Mouse (Mus musculus) regulatory T cell (primary cell): Measurements from ENCODE around the gene Hsf5.

Experiments used
- in situ Hi-C: fragments of 300-600 bp; cut with MboI, MseI; formaldehyde crosslinking; loops from one replicate; pipeline ENCODE4 v1.15.1; 2025; ENCODE audit warnings: high pct_unique_total_duplicates

Gene Hsf5

DNA sequence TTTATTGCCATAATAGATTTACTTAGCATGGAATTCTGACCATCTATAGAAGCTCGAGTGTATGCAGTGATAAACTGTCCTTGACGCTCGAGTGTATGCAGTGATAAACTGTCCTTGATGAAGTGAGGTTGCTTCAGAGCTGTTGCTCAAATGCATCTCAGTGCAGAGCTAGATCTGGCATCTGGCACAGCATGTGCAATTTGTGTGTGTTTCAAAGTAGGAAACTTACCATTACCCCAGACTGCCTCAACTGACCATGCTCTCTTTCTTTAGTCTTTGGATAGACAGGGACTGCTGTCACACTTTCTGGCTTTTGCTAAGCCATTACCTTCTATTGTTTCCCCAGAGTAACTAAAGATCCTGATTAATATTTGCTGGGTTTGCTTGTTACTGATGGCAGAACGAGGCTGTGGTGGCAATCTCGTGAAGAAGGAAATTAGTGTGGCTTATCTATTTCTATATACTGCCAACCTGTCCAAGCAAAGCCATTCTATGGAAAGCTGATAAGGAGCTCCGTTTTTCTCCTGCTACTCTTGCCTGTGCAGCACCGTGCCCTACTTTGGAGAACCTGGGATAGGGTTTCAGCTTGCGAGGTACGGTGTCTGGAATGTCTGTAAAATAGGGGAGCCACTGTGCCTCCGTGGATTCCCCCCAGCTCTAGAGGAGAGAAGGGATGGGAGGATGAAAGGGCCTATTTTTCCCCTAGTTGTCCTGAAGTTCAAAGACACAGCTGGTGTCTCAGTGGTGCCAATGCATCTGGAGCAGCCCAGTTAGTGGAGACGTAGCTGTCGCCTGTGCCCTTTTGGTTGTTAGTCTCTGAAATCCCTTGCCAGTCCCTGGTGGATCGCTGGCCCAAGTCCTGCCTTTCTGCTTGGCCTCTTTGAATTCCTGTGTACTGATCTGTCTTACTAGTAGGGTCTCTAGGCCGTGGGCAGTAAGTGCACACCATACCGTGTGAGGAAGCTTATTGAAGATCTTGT, 70.6 kb downstream of the Hsf5 start:
- in situ Hi-C loops: no loop called here

DNA sequence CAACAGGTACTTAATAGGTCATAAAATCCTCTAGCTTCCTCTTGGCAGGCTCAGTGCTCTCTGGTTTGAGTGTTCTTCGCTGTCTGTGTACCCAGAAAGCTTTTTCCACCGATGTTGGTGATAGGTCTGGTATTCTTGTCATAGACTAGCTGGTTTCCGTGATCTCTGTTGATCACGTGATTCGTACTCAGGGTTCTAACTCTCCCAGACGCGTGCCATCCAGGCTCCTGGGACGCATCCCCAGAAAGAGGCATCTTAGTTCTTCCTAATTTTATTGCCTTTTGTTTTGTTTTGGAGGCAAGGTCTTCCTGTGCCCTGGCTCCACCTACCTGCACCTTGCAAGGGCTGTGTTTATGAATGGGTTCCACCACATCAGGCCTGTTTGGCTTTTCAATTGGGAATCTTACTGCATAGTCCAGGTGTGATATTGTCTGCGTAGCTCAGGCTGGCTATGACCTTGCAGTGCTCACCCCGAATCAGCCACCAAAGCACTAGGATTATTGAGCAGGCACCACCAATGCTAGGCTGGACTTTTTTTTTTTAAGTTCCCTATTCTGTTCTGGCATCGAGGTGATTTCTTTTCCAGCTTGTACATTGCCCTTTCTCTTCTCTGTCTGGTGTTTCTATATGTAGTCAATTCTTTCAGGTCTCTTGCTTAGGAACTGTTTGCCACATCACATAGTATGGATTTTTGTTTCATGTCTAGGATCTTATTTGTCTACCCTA, 71.7 kb downstream of the Hsf5 start:
- in situ Hi-C loops: no loop called here

DNA sequence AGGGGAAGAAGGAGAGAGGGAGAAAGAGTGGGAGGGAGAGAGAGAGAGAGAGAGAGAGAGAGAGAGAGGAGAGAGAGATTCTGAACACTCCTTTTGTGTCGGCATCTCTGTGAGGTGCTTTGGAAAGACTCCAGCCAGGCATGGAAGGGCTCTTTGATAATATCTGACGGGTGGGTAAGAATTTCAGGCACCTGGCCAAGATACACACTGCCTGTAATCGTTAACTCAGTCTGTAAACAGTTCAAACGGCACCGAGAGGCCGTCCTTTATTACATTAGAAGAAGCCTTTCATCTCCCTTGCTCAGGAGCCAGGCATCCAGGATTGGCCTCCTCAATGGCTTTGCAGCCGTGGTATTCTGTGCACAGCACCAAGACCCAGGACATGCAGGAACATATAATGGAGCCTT, 72.4 kb downstream of the Hsf5 start:
- in situ Hi-C loops: no loop called here

DNA sequence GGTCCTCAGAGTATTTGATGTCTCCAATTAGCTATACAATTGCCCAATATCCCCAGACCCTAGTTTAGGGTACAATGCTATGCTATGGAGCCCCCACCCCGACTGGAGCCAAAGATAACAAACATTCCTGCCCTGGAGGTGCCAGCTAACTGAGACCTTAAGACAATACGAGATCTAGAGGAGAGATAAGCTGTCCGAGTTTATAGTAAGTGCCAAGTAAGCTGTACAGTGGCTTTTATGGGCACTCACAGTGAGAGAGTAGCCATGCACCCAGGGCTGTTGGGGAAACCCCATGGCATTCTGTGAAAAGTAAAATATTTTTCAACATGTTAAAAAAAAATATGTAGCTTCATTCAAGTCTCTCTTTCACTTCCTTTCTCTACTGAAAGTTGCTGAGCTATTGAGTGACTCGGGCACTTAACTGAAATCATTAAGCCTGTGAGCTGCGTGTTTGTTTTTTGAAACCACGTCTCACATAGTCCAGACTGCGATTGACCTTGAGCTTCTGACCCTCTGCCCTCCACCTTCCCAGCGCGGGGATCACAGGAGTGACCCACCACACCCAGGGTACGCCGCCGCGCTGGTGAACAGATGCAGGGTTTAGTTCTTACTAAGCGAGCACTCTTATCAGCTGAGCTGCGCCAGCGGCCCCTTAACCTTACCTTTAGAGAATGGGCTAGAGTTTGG, 73.2 kb downstream of the Hsf5 start:
- in situ Hi-C loops: no loop called here

DNA sequence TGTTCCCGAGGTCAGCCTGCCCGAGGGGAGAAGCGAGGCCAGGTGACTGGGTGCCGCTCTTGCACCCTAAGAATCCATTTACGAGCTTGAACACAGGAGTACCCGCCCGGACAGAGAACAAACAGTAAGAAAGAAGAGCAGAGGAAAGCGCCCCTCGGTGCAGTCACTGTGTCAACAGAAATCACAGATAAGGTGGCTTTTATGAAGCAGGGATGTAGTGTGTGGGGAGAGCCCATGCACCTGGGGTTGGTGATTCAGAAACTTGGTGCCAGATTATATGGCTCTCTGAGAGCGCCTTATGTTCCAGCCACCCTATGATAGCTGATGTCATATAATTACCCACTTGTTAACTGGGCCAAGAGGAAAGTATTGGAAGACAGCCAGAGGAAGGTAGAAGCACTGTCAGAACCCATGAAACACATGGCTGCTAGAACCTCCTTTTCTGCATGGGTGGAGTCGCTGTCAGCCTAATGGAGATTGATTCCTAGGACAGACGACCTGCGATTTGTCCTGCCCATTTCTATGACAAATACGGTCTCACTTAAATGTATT, 80.2 kb downstream of the Hsf5 start:
- in situ Hi-C loops: no loop called here

DNA sequence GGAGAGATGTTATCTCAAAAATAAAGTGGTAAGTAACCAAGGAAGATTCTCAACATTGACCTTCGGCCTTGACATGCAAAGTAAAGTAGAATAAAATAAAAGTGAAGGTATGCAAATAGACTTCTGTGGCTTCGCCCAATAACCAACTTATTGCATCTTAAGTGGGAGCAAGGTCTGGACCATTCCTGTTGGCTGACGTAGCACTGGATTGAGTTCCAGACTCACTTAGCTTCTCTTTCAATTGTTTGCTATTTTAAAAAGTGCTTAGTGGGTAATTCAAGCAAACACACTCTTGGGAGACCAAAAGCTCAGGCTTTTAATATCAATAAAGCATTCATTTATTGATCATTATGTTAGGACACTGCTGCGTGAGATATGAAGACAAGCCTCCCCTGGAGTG, 81.2 kb downstream of the Hsf5 start:
- in situ Hi-C loops: no loop called here

DNA sequence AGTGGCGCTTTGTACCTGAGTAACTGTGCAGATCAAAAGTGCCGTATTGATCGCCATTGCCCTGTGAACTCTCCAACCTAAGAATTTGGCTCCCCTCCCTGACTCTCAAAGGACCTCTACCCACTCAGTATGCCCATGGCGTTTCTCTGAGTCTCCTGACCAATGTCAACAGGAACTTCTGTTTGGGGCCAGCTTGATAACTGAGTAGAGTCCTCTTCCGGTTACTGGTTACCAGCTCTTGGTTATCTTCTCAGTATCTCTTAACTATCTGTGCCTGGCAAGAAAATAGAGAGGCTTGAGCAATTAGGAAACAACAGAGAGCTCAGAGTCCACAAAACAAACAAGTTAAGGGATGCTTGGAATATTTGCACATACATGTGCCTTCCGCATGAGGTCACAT, 84.1 kb downstream of the Hsf5 start:
- in situ Hi-C loops: no loop called here

DNA sequence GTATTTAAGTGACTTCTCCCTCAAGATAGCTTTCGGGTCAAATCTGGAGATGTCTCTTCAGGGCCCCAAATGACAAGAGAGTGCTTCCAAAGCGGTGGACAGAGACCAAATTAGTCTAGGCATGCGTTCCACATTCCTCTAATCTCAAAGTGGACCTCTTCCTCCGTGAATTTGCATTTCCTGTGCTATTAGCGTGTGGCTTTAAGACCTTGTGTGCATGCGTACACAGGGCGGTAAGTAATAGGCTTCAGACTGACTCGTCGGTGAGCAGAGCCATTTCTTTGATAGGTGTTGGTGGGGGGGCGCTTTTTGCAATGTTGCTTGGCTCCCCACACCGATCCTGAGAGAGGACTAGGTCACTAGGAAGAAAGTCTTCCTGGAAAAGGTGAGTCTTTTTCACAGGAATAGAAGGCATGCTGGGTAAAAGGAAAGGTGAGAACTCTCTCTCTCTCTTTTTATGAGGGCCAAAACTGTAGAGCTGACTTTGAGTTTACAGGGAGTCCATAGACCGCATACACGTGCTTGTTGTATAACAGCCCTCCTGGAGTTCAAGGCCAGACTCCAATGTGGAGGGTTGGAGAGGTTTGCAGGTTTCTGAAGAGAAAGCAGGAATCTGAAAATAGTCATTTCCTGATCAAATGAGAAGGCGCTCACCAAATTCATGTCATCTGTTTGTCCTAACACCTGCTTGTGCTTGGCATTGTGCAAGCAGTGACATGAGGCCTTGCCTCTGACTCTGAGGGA, 85.1 kb downstream of the Hsf5 start:
- in situ Hi-C loops: no loop called here

DNA sequence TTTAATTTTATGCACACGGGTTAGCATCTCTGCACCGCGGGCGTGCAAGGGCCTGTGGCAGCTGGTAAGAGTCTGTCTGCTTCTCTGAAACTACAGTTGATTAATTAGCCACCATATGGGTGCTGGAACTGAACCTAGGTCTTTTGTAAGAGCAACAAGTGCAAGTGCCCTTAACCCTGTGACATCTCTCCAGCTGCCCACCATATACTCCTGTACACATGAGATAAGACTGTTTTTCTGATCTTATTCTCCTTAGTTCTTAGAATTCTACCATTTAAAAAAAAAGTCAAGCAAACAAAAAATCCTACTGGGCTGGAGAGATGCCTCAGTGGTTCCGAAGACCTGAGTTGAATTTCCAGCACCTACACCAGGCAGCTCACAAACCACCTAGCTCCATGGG, 86.7 kb downstream of the Hsf5 start:
- in situ Hi-C loops: no loop called here

DNA sequence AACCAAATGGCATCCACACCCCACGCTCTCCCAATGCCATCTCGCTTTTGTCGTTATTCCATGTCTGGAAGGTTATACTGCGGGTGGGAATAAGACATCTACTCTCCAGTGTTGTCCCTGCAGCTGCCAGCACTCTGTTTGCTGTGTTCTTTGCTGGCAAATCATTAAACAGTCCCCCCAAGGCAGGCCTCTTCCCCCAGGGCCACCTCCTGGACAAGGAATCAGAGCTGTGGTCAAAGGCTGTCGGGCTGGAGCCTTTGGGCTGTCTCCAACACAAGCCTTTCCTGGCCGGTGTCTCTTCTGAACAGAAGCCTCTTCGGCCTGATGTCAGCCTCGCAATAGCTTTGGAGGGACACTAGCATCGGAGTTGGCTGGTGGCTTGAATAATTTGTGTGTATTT, 87.3 kb downstream of the Hsf5 start:
- in situ Hi-C loops: no loop called here

DNA sequence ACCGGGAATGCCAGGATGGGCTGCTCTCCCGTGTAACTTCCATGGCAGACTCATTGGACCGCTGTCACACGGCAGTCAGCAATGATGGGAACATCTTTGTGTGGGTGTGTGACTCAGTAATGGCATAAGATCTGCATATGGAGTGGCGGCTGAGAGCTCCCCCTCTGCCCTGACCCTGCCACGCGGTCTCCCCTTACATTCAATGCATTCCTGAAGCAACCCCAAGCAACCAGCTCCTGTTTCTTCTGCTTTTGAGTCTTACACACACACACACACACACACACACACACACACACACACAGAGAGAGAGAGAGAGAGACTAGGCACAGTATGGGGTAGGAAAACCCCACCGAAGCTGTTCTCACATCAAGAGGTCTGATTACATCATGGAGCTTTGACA, 90.6 kb downstream of the Hsf5 start:
- in situ Hi-C loops: loop anchor here (5.0 kb wide), 1 partner anchor 105 kb away; no protein-coding TSS in a partner anchor

DNA sequence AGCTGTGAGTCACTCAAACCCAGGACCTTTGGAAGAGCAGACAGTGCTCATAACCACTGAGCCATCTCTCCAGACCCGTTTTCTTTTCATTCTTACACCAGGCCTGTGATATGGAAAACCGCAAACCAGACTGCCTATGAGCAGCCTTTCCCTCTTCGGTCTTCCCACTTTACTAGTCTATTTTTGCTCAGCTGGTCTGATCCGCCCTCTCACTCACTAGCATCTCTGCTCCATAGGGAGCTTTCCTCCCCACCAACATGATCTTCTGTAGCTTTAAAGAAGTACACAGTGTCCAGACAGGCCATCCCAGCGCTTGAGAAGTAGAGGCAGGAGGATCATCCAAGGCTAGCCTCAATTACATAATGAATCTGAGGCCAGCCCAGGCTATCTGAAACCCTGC, 92.0 kb downstream of the Hsf5 start:
- in situ Hi-C loops: loop anchor here (5.0 kb wide), 1 partner anchor 107 kb away; no protein-coding TSS in a partner anchor
